Mouse (Mus musculus) myocyte (in vitro differentiated cells): ENCODE measurements around the gene Rnd3.

Source experiments
- CEBPB ChIP-seq: IDR thresholded peaks from 2 replicates; pipeline ENCODE4 v1.6.1; 2011; ENCODE audit warnings: mild to moderate bottlenecking, moderate library complexity; ENCODE audit not compliant: poor library complexity, insufficient read depth, severe bottlenecking
- E2F4 ChIP-seq: IDR thresholded peaks from one replicate; pipeline ENCODE4 v1.6.1; 2011; ENCODE audit warnings: mild to moderate bottlenecking, control low read depth, moderate library complexity; ENCODE audit not compliant: insufficient read depth
- MAX ChIP-seq: IDR thresholded peaks from one replicate; pipeline ENCODE4 v1.6.1; 2011; ENCODE audit warnings: low read depth, mild to moderate bottlenecking, control low read depth
- MYOD1 ChIP-seq, 3 experiments: IDR thresholded peaks; one replicate each; pipeline ENCODE4 v1.6.1; 2011; ENCODE audit warnings: control low read depth in 2 of 3, low read depth in 2 of 3, mild to moderate bottlenecking in 2 of 3, moderate library complexity in 1 of 3; ENCODE audit not compliant: insufficient read length in 2 of 3, control insufficient read depth in 1 of 3
- POLR2A ChIP-seq: IDR thresholded peaks from one replicate; pipeline ENCODE4 v1.6.1; 2011; ENCODE audit warnings: low read depth, mild to moderate bottlenecking, control low read depth, moderate library complexity; ENCODE audit not compliant: insufficient read length
- POLR2AphosphoS2 ChIP-seq: IDR thresholded peaks from one replicate; pipeline ENCODE4 v1.6.1; 2011; ENCODE audit warnings: low read depth, control low read depth; ENCODE audit not compliant: insufficient read length
- SRF ChIP-seq: IDR thresholded peaks from one replicate; pipeline ENCODE4 v1.6.1; 2011; ENCODE audit warnings: low read depth; ENCODE audit not compliant: control insufficient read depth, insufficient read length
- TCF12 ChIP-seq: IDR thresholded peaks from one replicate; pipeline ENCODE4 v1.6.1; 2011; ENCODE audit warnings: mild to moderate bottlenecking, control low read depth; ENCODE audit not compliant: poor library complexity, insufficient read depth, severe bottlenecking
- TCF3 ChIP-seq: IDR thresholded peaks from one replicate; pipeline ENCODE4 v1.6.1; 2011; ENCODE audit warnings: low read depth, control low read depth; ENCODE audit not compliant: insufficient read length

DNA sequence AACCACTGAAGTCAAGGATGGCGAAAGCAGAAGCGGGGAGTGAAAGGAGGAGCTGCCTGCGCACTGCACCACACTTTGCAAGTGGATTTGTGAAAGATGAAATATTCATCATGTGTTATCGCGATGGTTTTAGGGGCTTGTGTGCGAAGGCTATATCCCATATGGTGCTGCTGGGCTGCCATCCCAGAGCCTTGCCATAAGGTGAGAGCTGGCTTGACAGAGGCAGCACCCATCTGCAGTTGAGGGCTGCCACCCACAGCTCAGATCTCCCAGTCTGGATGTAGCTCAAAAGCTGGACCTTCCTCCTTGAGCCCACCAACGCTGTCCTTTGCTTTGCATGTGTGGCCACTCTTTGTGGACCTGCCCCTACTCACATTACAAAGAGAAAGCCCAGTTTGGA lies 58.2 kb downstream of the Rnd3 start:
- TF ChIP-seq POLR2AphosphoS2 = no peak
- TF ChIP-seq SRF = no peak
- no peak for TF ChIP-seq MAX
- no peak for TF ChIP-seq CEBPB
- TF ChIP-seq POLR2A = no peak
- no peak for TF ChIP-seq TCF3
- no peak for TF ChIP-seq TCF12
- no peak for TF ChIP-seq MYOD1 (IDR thresholded peaks at IDR 0.05; ENCODE audit: control insufficient read depth in 1 of 3, insufficient read length in 2 of 3, low read depth in 2 of 3)
- no peak for TF ChIP-seq E2F4
